Mouse (Mus musculus) central nervous system, embryonic 11.5 days (tissue): Measurements from ENCODE around the gene Zan. TPM values are rescaled to one million over a fixed set of nuclear protein-coding genes. Genes with fewer than 3 reads are reported as not detected.

Experiments used
- polyA plus RNA-seq: library from polyadenylated mRNA; depleted of rRNA; stranded (reverse); fragments of >200 nt; gene quantifications from 2 replicates; pipeline ENCODE4 v1.2.3, GENCODE M21; 2012; rRNA removed

The Zan gene
- 0.20 and 0.22 TPM in 2 replicates for polyA plus RNA-seq

GRCm38 (mm10) chr5:137476964-137477363 lies at the start of gene Zan:
TSS of gene Zan (minus strand) at chr5:137477064.

DNA sequence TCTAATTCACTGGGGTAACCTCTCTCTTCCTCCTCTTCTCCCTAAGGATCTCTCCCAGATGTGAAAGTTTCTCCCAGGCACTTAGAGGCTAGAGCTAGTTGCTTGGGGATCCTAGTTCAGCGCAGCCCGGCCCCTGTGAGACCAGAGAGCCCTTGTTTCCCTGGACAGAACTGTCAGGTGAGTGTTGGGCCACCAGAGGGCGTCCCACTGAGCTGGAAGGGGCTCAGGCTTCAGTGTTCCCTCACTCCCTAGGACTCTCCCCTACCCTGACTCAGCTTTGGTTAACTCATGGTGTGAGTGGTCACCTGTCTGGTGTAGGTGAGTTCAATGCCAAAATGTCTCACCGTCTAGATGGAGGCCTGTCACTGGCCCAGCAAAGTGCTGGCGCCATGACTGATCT lies 41.6 kb upstream of the Zan start, which contains the start of gene Gigyf1:
Gigyf1 (plus strand) TSS at position 113 of the 400 bp plus-strand sequence.

DNA sequence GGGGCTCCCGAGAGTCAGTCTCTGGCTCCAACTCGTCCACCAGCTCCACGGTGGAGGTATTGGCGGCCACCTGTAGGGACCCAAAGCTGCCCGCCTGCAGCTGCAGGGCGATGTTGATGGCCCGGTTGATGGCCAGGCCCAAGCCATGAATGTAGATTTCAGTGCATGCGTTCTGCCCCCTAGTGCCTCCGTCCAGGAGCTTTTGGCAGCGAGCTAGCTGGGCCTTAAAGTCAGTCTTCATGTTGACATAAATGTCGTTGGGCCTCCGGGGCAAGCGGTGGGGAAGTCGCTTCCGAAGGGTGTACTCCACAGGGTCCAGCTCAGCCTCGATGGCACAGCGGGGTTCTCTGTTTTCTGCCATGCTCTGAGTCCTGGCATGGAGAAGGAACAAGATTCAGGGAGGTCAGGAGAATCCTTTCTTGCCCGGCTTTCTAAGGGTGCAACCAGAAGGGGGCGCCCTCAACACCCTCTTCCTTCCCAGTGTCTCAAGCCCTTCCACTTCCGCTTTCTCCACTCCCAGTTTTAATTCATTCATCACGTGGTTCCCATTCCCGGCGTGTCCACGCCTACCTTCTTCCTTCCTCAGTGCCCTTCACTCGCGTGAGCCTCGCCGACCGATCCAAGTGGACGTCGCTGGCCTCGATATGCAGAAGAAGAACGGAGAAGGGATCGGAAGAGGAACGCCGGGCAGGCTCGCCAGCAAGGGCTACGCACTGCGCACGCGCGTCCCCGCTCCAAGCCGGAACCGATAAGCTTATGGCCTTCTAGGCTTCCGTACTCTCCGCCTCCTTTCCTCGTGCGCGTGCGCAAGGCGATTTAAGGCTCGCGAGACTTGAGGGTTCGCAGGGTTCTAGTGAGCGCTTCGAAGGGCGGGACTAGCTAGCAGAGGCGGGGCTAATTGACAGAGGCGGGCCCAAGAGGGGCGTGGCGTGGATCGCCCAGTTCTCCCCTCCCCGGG lies 25.1 kb upstream of the Zan start, which contains the start of gene Pop7:
Pop7 (minus strand) TSS at position 810 of the 958 bp plus-strand sequence.

GRCm38 (mm10) chr5:137349384-137350204 lies 127.3 kb downstream of the Zan start, which contains the start of gene Ephb4:
TSS of gene Ephb4 (plus strand) at chr5:137350109.

GRCm38 (mm10) chr5:137333512-137334174 lies 143.2 kb downstream of the Zan start, which contains the start of gene Slc12a9:
TSS of gene Slc12a9 (minus strand) at chr5:137333597.

Other genes starting within 250 kb of the Zan start
- gene Ache, start 189.5 kb downstream of the Zan start, polyA plus RNA-seq = 6.4 and 10.2 TPM in 2 replicates
- gene Ufsp1, start 182.4 kb downstream of the Zan start, polyA plus RNA-seq = 7.3 and 10.1 TPM in 2 replicates
- gene Srrt, start 169.4 kb downstream of the Zan start, polyA plus RNA-seq = 306 and 565 TPM in 2 replicates
- 54.4 and 56.7 TPM in 2 replicates for gene Trip6, start 162.7 kb downstream of the Zan start, polyA plus RNA-seq
- gene Slc12a9, start 143.5 kb downstream of the Zan start, polyA plus RNA-seq = 16.4 and 17.4 TPM in 2 replicates
- 37.9 and 63.6 TPM in 2 replicates for gene Ephb4, start 127.0 kb downstream of the Zan start, polyA plus RNA-seq
- 37.8 and 38.1 TPM in 2 replicates for gene Pop7, start 25.5 kb upstream of the Zan start, polyA plus RNA-seq
- gene Gigyf1, start 41.5 kb upstream of the Zan start, polyA plus RNA-seq = 49.3 and 96.6 TPM in 2 replicates
- gene Epo, start 56.2 kb upstream of the Zan start, polyA plus RNA-seq = 0.14 and 0.25 TPM in 2 replicates
- gene Gnb2, start 56.4 kb upstream of the Zan start, polyA plus RNA-seq = 496 and 503 TPM in 2 replicates
- 35.3 and 37.2 TPM in 2 replicates for gene Actl6b, start 76.5 kb upstream of the Zan start, polyA plus RNA-seq
- 4.9 and 5.7 TPM in 2 replicates for gene Tfr2, start 92.8 kb upstream of the Zan start, polyA plus RNA-seq
- 31.8 and 36.3 TPM in 2 replicates for gene Mospd3, start 124.0 kb upstream of the Zan start, polyA plus RNA-seq
- gene Pcolce, start 136.7 kb upstream of the Zan start, polyA plus RNA-seq = 56.3 and 103 TPM in 2 replicates
- gene Fbxo24, start 151.9 kb upstream of the Zan start, polyA plus RNA-seq = 0.35 and 0.37 TPM in 2 replicates
- gene Lrch4, start 152.1 kb upstream of the Zan start, polyA plus RNA-seq = 24.1 and 30.8 TPM in 2 replicates
- 16.3 and 21.2 TPM in 2 replicates for gene Gm20605, start 152.1 kb upstream of the Zan start, polyA plus RNA-seq
- 29.4 and 31.0 TPM in 2 replicates for gene Sap25, start 164.3 kb upstream of the Zan start, polyA plus RNA-seq
- 0.11 and 0.15 TPM in 2 replicates for gene Irs3, start 168.7 kb upstream of the Zan start, polyA plus RNA-seq
- gene Agfg2, start 207.7 kb upstream of the Zan start, polyA plus RNA-seq = 17.6 and 35.0 TPM in 2 replicates